Mouse (Mus musculus) adrenal gland, adult 8-10 months (tissue): Measurements from ENCODE around the gene 6330403K07Rik. TPM values are rescaled to one million over a fixed set of nuclear protein-coding genes. Genes with fewer than 3 reads are reported as not detected.

Source experiments
- DNase-seq: peaks from one replicate; pipeline ENCODE4 v3.0.0; 2022
- total RNA-seq, 4 experiments: library from RNA; stranded (reverse); gene quantifications; 2 replicates each; pipeline ENCODE4 v1.2.4; 2022

The 6330403K07Rik gene
- total RNA-seq, result 10 to 100 TPM; 16.5 to 25.6 (median 19.5) TPM

DNA sequence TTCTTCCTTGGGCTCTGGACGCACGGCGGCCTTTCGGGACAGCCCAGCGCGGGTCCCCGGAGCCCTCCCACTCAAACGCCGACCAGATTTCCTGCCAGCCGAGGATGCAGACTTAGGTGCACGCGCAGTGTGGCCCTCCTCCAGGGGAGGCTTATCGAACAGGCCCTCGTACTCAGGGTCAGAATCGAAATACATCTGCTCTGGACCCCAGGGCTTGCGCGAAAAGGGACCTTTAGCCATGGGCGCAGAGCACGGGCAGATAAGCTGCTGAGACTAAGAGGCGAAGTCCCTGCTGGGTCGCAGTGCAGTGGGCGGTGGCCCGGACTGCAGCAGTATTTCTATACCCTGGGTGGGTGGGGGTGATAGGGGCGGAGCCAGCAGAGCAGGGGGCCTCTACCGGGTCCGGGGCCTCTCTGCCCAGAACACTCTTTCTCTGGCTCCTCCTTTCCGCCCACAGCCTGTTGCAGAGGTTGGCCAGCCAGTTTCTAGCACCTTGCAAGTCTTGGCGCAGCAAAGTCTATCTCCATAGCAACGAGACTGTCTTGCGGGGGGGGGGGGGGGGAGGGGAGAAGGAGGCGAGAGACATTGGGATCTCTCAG is at the start of gene 6330403K07Rik:
TSS of gene 6330403K07Rik (minus strand) at position 351 of the 599 bp plus-strand sequence.
- no peak for DNase-seq

DNA sequence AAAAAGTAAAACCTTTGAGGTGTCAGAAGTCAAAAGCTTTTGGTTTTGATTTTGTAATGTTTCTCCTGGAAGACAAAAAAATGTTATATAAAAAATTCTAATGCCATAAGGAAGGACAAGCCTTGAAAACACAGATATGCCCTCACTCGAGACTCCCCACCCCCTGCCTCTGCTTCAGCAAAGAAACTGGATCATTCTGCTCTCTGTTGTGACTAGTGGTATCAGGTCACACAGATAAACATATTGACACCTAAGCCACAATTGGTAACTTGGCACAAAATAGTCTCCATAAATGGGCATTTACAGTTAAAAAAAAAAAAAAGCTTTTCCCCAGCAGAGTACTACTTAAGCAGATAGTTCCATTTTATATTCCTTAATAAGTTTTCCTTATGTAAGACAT is 43.0 kb upstream of the 6330403K07Rik start:
- DNase-seq, result no peak

DNA sequence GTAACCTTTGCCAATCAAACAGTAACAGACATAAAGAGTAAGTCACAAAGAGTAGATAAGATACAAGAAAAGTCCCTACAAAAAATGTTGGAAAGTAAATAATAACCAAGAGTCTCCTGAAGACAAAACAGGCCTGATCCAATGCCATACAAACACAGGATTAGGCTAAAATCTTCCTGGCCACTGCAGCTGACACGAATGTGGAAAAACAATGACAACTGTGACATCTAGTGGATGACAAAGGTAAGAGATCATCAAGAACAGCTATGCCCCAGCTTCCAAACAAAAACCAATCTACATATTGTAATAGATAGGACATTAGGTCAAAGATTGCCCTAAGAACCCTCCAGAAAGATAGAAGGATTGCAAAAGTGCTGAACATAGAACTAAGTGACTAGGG is 19.2 kb upstream of the 6330403K07Rik start:
- no peak for DNase-seq

DNA sequence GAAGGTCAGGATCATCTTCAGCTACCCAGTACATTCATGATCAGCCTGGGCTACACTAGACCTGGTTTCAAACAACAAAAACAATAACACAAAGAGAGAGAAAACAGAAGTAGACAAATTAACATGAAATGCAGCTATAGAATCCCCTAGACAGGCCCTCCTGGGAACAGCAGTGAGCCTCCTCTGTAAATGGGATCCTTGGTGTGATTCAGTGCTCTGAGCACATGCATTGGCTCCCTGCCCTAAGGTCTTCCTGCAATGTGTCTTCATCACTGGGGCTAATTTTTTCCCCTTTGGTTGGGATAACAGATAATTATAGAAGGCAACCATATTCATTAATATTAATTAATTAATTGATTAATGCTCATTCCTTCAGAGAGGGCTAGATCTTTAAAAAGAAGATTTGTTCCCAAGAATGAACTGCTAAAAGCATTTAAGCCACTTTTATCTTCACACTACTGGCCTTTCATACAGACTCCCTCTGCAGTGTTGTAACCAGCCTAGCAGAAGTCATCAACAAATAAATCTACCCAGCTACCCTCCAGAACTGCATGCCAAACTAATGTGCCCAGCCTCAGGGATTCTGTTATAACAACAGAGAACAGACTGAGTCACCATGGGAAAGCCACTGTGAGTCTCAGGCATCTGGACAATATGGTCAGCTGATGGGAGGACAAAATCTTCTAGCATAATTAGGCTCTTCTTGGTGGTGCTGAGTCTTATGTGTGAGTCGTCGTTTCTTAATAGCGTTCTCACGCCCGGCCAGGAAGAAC is 6.4 kb upstream of the 6330403K07Rik start:
- DNase-seq, result no peak

DNA sequence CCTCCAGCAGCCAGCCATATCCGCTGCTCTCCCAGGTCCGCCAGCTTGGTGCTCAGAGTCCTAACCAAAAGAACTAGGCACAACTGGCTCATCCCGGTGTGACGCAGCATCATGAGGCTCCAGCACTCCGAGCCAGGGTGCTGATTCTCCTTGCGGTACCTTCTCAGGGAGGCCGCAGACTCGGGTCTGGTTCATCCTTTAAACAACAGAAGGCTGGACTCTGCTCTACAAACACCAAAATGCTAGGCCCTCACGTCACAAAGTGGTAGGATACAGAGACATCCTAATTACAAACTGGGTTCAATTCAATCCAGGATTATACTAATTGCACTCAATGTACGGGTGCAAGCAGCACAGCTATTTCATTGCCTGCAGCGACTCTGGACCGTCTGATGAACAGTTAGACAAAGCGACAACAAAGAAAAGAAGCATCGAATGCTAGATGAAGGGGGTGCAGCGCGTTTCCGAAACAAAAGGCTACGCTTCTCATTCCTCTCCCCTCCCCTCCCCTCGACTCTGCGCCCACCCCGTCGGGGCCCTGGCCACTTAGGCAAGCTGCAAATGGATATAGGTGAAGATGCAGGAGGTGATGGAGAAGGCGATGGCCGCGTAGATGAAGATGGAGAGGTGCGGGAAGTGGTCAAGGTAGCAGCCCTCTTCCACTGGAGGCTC is 686 bp downstream of the 6330403K07Rik start:
- DNase-seq, result no peak

DNA sequence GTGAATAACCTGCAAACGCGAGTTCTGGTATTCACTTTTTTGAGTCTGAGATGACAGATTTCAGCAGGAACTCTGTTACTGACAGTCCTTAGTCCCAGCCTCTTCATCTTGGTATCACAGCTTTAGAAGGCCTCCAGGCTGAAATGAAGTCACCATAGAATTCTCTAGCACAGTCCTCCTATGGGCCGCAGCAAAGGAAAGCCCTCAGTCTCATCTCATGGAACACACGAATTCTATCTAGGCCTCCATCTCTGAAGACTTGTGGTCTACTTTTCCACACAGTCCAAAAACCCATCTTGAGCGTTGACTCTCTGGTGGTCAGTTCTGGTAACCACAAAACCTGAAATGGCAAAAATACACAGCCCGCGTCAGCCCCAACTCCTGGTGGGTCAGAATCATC is 1.2 kb downstream of the 6330403K07Rik start:
- no peak for DNase-seq

DNA sequence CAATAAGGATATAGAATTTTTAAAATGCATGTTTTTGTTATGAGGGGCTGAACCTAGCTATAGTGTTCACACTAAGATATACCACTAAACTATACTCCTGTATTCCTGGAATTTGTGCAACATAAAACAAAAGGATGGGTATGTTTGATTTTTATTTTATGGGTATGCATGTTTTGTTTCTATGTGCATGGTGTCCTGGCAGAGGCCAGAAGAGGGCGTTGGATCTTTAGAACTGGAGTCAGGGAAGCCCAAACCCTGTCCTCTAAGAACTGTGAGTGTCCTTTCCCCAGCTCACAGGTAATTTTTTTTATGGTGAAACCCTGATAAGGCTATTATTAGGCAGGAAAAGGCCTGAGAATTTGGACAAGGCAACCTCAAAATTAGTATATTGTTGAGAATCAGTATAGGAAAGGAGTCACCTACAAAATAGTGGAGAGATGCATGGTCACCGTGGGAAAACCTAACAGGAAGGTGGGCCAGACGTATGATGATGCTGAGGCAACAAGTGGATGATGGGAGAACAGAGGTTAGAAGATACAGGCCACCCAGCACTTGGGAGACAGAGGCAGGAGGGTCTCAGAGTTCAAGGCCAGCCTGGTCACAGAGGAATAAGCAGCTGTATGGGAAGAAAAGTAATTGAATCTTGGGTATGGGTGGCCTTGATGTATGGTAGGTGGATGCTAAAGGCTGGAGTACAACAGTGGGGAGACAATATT is 3.8 kb downstream of the 6330403K07Rik start:
- DNase-seq, result no peak

DNA sequence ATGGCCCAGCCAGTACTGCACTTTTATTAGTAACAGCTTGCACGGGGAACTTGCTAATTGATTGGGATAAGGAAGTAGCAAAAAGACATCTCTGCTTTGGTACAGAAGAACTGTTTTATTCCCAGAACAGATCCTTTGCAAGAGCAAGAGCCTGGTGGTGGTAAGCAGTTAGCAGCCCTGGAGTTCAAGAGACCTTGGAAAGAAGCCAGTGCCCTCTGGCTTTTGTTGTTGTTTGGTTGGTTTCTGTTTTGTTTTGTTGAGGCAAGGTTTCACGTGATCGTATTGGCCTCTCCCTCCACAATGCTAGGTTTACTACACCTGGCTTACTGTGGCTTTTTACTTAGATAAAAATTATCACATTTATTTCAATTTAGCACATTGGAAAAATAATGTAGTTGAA is 5.0 kb downstream of the 6330403K07Rik start:
- DNase-seq, result no peak

DNA sequence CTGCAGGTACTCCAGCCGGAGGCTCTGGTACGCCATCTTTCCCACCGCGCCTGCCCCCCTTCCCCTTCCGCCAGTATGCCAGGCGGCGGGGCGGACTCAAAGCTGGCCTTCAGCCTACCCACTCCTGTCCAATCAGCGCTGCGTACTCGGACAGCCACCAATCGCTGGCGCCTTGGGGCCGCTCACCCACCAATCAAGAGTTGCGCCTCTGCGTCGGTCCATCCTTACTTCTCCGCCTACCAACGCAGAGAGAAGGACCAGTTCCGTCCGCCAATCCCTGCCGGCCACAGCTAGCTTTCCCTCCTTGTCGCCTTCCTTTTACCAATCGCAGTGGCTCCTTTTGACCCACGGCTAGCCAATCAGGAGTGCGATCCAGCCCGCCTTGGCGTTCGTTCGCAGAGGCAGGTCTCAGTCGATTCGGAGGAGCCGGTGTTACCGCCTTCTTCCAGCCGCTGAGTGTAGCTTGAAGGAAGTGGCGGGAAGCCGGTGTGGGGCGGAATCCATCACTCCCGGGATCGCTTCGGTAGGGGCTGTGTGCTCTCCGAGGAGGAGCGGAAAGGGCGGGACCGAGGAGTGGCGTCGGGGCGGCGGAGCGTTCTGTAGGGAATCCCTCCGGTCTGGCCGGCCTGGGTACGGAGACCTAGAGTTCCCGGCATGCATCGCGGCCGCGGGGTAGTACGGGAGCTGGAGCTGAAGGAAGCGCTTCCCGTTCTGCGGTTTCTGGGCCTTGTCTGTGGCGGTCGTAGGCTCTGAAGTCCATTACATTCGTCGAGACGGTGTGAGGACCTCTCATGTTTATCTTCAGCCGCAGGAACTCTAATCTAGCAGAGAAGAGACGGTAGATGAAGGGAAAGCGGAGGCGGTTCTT is 13.9 kb downstream of the 6330403K07Rik start, which contains the start of the genes Mis12 and Derl2:
TSS of gene Mis12 (plus strand) at position 411 of the 868 bp plus-strand sequence.
TSS of gene Derl2 (minus strand) at position 641 of the 868 bp plus-strand sequence.
- DNase-seq, result peak; percentile 99

DNA sequence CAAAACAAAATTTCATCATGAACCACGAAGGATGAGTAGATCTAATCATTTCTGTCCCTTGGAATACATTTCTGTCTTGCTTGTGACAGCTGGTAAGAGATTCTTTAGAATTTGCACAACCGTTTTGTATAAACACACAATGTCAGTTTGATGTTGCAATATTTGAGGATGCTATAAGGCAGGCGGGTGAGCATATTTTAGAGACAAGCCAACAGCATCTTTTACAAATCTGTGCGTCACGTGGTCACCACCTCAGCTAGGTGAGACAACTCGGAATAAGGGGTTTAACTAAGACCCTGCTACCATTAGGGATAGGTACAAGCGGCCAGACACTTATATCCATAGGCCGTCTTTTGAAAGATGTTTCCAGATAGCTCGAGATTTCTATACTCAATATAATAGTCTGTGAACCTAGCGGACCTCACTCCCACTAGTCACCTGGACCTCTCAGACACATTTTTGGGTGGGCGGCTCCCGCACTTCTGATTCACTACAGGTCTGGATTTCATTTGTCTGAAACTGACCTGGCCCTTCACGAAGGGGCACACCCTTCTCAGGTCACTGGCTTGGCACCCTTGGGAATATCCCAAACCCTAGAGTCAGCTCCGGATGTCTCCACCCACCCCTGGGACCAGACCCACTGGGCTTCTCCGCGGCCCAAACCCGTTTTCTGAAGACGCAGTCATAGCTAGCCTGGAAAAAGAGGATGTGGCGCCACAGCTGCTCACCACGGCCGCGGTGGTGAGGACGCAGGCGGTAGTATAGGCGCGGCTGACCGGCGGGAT is 14.7 kb downstream of the 6330403K07Rik start:
- DNase-seq, result no peak

DNA sequence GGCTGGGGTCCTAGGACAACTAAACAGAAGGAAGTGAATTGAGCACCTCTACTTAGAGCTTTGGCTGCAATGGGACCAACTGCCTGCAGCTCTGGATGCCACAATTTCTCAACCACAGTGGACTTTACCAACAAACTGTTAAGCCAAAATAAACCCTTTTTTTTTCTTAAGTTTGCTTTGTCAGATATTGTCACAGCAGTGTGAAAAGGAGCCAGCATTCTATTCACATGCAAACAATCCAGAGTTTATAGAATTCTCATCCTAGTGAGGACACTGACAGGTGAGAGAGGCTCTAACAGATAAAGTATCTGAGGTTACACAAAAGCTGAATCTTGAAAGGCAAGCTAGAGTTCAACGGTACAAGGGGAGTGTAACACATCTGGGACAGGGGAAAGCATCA is 16.3 kb downstream of the 6330403K07Rik start:
- no peak for DNase-seq

DNA sequence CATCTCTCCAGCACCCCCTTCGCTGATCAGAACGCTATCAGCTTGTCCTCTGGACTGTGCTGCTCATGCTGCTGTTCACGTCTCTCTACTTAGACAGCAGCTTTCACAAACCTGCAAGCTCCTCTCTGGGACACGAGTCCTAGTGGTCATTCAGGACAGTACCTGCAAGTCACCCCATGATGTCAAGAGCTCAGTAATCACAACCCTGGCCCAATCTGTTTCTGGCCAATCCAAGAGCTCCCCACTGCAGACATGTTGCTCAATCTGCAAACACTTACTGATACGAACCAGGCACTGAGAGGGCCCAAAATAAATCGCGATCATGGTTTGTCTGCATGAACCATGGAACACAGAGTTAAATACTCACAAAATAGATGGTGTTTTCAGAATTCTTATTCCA is 20.6 kb downstream of the 6330403K07Rik start:
- DNase-seq, result no peak

DNA sequence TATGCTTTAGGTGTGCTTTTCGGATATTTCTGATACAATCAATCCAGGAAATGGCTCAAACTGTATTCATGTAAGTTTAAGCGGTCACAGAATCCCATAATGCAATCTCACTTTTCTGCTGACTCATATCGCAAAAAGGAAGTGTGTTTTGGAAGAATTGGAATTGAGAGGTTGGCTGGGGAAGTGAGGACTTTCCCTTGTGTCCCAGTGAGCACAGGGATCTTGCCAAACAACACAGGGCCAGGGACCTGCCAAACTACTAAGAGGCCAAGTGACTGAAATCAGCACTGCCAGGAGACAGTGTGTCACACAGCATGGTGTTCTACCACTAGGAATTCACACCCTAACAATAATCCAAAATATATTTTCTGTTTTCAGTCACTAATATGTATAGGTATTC is 25.0 kb downstream of the 6330403K07Rik start:
- no peak for DNase-seq

DNA sequence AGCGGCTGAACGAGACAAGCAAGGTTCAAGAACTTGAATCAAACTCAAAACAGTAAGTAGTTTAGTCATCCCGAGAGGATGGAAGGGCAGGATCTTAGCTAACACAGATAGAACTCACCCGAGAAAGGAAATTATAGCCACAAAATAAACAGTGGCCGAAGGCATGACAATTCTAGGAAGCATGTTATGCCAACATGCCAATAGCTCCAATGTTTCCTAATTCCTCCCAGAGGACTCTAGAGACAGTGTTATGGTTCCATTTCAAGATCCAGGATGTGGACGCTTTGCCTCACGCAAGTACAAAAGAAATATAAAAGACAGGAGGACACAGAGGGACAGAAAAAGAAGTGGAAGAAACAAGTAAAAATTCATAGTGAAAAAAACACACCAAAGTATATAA is 25.5 kb downstream of the 6330403K07Rik start:
- DNase-seq, result no peak

DNA sequence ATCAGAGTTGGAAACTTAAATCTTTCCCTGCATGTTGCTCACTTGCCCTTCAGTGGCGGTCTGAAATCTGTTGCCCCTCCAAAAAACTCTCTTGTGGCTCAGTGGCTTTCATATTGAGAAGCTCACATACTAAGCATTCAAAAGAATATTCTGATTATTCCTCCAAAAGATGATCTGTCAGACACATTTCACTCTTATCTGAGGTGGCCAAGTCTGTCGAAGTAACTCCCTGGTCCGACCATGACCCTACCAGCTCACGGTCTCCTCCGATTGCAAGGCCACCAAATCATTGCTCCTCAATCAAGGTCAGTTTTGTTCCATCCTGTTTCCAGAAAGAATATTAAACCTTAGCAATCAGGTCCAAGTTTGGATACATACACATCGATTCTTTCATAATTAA is 26.3 kb downstream of the 6330403K07Rik start:
- DNase-seq, result peak; percentile 52

DNA sequence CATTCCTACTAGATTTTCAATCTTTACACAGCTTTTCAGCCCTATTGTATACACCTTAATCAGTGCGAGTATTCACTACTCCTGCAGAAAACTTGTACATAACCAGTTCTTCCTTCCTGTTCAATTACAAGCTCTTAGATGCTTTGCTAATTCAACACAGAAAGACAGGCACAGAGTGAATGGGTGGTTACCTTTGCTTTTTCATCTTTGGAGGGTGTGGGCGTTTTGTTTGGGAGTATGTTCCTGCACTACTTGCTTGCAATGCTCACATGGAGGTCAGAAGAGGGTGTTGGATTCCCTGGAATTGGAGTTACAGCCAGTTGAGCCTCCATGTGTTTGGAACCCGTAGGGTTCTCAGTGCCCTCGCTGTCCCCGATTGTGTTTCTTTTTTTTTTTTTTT is 28.3 kb downstream of the 6330403K07Rik start:
- DNase-seq, result no peak

DNA sequence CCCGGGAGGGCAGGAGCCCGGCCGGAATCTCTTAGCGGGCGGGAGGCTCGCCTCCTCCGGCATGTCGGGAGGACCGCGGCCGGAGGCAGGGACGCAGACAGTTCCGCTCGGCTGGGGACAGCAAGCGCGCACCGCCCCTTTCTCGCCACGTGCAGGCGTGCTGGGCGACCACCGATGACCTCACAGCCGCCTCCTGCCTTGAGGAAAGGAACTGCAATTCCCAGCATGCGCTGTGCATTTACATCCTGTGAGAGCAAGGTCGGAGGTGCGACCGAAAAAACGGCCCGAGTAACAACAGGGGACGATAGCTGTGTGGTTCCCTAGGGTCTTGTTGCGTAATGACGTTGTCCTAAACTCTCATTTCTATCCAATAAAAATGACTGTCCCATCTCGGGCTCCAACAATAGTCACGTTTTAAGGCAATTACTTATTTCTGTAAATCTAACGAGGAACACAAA is 29.0 kb downstream of the 6330403K07Rik start, which contains the start of gene Dhx33:
TSS of gene Dhx33 (minus strand) at position 122 of the 458 bp plus-strand sequence.
- DNase-seq, result peak; percentile 97

DNA sequence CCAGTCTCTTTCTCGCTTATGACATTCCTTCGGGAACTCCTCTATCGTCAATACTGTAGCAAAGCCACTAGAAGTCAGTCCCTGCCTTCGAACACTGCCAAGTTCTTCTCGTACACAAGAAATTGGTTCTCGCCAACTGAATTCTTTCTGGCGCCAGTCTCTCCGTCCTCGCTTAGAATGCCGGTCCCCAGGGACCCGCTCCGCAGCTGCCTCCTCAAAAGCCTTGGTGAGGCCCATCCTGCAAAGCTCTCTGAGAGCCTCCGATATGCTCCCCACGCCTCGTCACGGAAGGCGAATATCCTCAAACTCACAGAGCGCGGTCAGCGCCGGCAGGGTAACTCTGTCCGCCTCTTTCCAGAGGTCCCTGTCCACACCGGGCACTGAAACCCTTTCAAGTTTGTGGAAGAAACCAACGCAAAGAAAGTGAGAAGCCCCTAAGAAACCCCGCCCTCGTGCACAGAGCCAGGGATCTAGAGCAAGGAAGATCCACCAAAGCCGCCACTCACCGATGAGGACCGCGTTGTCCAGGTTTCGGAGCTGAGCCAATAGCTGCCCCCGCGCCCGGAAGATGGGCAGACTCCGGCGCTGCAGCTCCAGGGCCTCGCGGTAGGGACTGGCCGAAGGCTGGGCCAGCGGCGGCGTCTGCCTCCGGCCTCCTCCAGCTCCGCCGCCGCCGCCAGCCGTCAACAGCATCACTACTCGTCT is 29.6 kb downstream of the 6330403K07Rik start:
- no peak for DNase-seq

DNA sequence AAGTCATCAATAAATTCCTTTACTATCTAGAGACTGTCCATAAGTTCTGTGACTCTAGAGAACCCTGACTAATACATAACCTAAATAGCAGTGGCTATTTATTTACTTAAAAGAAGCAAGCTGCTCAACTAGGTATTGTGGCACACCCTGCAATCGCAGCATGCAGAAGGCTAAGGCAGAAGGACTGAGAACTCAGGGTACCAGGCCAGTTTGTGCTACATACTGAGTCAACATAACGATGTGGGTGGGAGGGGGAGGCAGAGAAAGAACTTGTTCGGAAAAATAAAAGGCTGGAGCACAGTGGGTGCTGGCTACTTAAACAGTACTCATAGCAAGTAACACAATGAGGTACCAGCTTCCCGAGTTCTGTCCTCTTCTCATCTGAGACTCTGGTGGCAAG is 32.1 kb downstream of the 6330403K07Rik start:
- DNase-seq, result no peak
